Mouse (Mus musculus): ENCODE results near the gene Creg1. TPM values are rescaled to one million over a fixed set of nuclear protein-coding genes. Genes with fewer than 3 reads are reported as not detected.
"Not testable (repeated sequence)": the region's sequence is repeated elsewhere in the genome, so short reads cannot be mapped to it uniquely, and the experiment has no call there.

The Creg1 gene
- polyA plus RNA-seq, 1 experiment from 2014 or later, result 90.6 TPM

- Histone ChIP-seq H3K27ac (ENCODE audit: low read length) (no peak overlapping the region), H3K4me1 (ENCODE audit: control insufficient read depth, insufficient read depth, low read length) (no peaks in the 10 kb centered on the region; the same call in 1 of the 2 replicates), H3K4me2 (ENCODE audit: low read depth, low read length) (no peak overlapping the region), H3K9me3 (replicated peaks; ENCODE audit: control insufficient read depth, low read length) (no peaks in the 10 kb centered on the region), H3K36me3 (ENCODE audit: control insufficient read depth, insufficient read depth, low read length) (no peaks in the 10 kb centered on the region), H3K9ac (ENCODE audit: low read length) (no peak overlapping the region), H3K4me3 (replicated peaks; ENCODE audit: low read length) (no peak overlapping the region), H3K27me3 (ENCODE audit: control insufficient read depth, insufficient read depth, low read length) (no peaks in the 10 kb centered on the region)
- no peak for ATAC-seq (ENCODE audit: insufficient read depth, low FRiP score)
- WGBS, result 82% methylated on average over 8 of the region's 8 CpGs
These were observed 21.6 kb upstream of the Creg1 start for GRCm38 (mm10) chr1:165741989-165742388.

GRCm38 (mm10) chr1:165748053-165748452, 15.5 kb upstream of the Creg1 start:
- Histone ChIP-seq H3K4me3 (replicated peaks; ENCODE audit: low read length) (no peak overlapping the region), H3K9me3 (replicated peaks; ENCODE audit: control insufficient read depth, low read length) (no peaks in the 10 kb centered on the region), H3K4me2 (ENCODE audit: low read depth, low read length) (no peak overlapping the region), H3K36me3 (ENCODE audit: control insufficient read depth, insufficient read depth, low read length) (no peaks in the 10 kb centered on the region), H3K27ac (ENCODE audit: low read length) (no peak overlapping the region; the same call in 1 of the 2 replicates), H3K27me3 (ENCODE audit: control insufficient read depth, insufficient read depth, low read length) (no peaks in the 10 kb centered on the region), H3K4me1 (ENCODE audit: control insufficient read depth, insufficient read depth, low read length) (peaks cover 7% of the 10 kb centered on the region), H3K9ac (ENCODE audit: low read length) (no peak overlapping the region)
- peak; percentile 91; the same call in 1 of the 2 replicates for ATAC-seq (ENCODE audit: insufficient read depth, low FRiP score)
- WGBS, result 17% methylated on average over 11 of the region's 11 CpGs

GRCm38 (mm10) chr1:165751142-165751541, 12.4 kb upstream of the Creg1 start:
- Histone ChIP-seq H3K4me2 (ENCODE audit: low read depth, low read length) (no peak overlapping the region), H3K27ac (ENCODE audit: low read length) (no peak overlapping the region), H3K9me3 (replicated peaks; ENCODE audit: control insufficient read depth, low read length) (no peaks in the 10 kb centered on the region), H3K9ac (ENCODE audit: low read length) (no peak overlapping the region), H3K36me3 (ENCODE audit: control insufficient read depth, insufficient read depth, low read length) (no peaks in the 10 kb centered on the region), H3K4me3 (replicated peaks; ENCODE audit: low read length) (no peak overlapping the region), H3K4me1 (ENCODE audit: control insufficient read depth, insufficient read depth, low read length) (peaks cover 9% of the 10 kb centered on the region), H3K27me3 (ENCODE audit: control insufficient read depth, insufficient read depth, low read length) (no peaks in the 10 kb centered on the region)
- no peak for ATAC-seq (ENCODE audit: insufficient read depth, low FRiP score)

GRCm38 (mm10) chr1:165751838-165752237, 11.7 kb upstream of the Creg1 start:
- WGBS, result 71% methylated on average over 5 of the region's 5 CpGs
- Histone ChIP-seq H3K4me3 (replicated peaks; ENCODE audit: low read length) (no peak overlapping the region), H3K27me3 (ENCODE audit: control insufficient read depth, insufficient read depth, low read length) (no peaks in the 10 kb centered on the region), H3K4me2 (ENCODE audit: low read depth, low read length) (no peak overlapping the region), H3K4me1 (ENCODE audit: control insufficient read depth, insufficient read depth, low read length) (peaks cover 9% of the 10 kb centered on the region), H3K27ac (ENCODE audit: low read length) (no peak overlapping the region), H3K36me3 (ENCODE audit: control insufficient read depth, insufficient read depth, low read length) (no peaks in the 10 kb centered on the region), H3K9me3 (replicated peaks; ENCODE audit: control insufficient read depth, low read length) (no peaks in the 10 kb centered on the region), H3K9ac (ENCODE audit: low read length) (no peak overlapping the region)
- no peak for ATAC-seq (ENCODE audit: insufficient read depth, low FRiP score)

- Histone ChIP-seq H3K9me3 (replicated peaks; ENCODE audit: control insufficient read depth, low read length) (no peaks in the 10 kb centered on the region), H3K4me2 (ENCODE audit: low read depth, low read length) (no peak overlapping the region), H3K9ac (ENCODE audit: low read length) (no peak overlapping the region), H3K27me3 (ENCODE audit: control insufficient read depth, insufficient read depth, low read length) (no peaks in the 10 kb centered on the region), H3K27ac (ENCODE audit: low read length) (no peak overlapping the region), H3K36me3 (ENCODE audit: control insufficient read depth, insufficient read depth, low read length) (no peaks in the 10 kb centered on the region), H3K4me3 (replicated peaks; ENCODE audit: low read length) (no peak overlapping the region), H3K4me1 (ENCODE audit: control insufficient read depth, insufficient read depth, low read length) (0 out of 2 replicates have a peak, but pooled peaks cover 3% of the 10 kb centered on the region)
- WGBS, result 88% methylated on average over 6 of the region's 6 CpGs
- no peak for ATAC-seq (ENCODE audit: insufficient read depth, low FRiP score)
These were observed 9.3 kb upstream of the Creg1 start for GRCm38 (mm10) chr1:165754205-165754604.

- no peak overlapping the region for H3K27ac ChIP-seq (ENCODE audit: low read length)
- no peaks in the 10 kb centered on the region for H3K36me3 ChIP-seq (ENCODE audit: control insufficient read depth, insufficient read depth, low read length)
- no peaks in the 10 kb centered on the region for H3K27me3 ChIP-seq (ENCODE audit: control insufficient read depth, insufficient read depth, low read length)
- H3K9ac ChIP-seq (ENCODE audit: low read length), result no peak overlapping the region
- WGBS, result 31% methylated on average over 4 of the region's 4 CpGs
- no peak overlapping the region for H3K4me2 ChIP-seq (ENCODE audit: low read depth, low read length)
- no peaks in the 10 kb centered on the region for H3K9me3 ChIP-seq (replicated peaks; ENCODE audit: control insufficient read depth, low read length)
- 0 out of 2 replicates have a peak, but pooled peaks cover 3% of the 10 kb centered on the region for H3K4me1 ChIP-seq (ENCODE audit: control insufficient read depth, insufficient read depth, low read length)
- ATAC-seq (ENCODE audit: insufficient read depth, low FRiP score), result no peak
- no peak overlapping the region for H3K4me3 ChIP-seq (replicated peaks; ENCODE audit: low read length)
These were observed 8.4 kb upstream of the Creg1 start for GRCm38 (mm10) chr1:165755194-165755593.

GRCm38 (mm10) chr1:165761522-165762305, 1.8 kb upstream of the Creg1 start:
- no peak overlapping the region for H3K27ac ChIP-seq (ENCODE audit: low read length)
- H3K4me1 ChIP-seq (ENCODE audit: control insufficient read depth, insufficient read depth, low read length), result peaks cover 10% of the 10 kb centered on the region; the same call in 1 of the 2 replicates
- no peaks in the 10 kb centered on the region for H3K27me3 ChIP-seq (ENCODE audit: control insufficient read depth, insufficient read depth, low read length)
- no peak overlapping the region for H3K9ac ChIP-seq (ENCODE audit: low read length)
- 80% methylated on average over 3 of the region's 3 CpGs for WGBS
- H3K4me3 ChIP-seq (replicated peaks; ENCODE audit: low read length), result no peak overlapping the region
- ATAC-seq (ENCODE audit: insufficient read depth, low FRiP score), result no peak
- H3K9me3 ChIP-seq (replicated peaks; ENCODE audit: control insufficient read depth, low read length), result no peaks in the 10 kb centered on the region
- no peaks in the 10 kb centered on the region for H3K36me3 ChIP-seq (ENCODE audit: control insufficient read depth, insufficient read depth, low read length)
- no peak overlapping the region for H3K4me2 ChIP-seq (ENCODE audit: low read depth, low read length)

GRCm38 (mm10) chr1:165762498-165762897, 1.0 kb upstream of the Creg1 start:
- not testable (repeated sequence) for H3K9me3 ChIP-seq (replicated peaks; ENCODE audit: control insufficient read depth, low read length); ATAC-seq (ENCODE audit: insufficient read depth, low FRiP score); H3K27ac ChIP-seq (ENCODE audit: low read length); H3K9ac ChIP-seq (ENCODE audit: low read length); H3K27me3 ChIP-seq (ENCODE audit: control insufficient read depth, insufficient read depth, low read length); H3K4me3 ChIP-seq (replicated peaks; ENCODE audit: low read length); H3K36me3 ChIP-seq (ENCODE audit: control insufficient read depth, insufficient read depth, low read length)
- Histone ChIP-seq H3K4me2 (ENCODE audit: low read depth, low read length) (peak overlapping the region; percentile 79; the same call in 1 of the 2 replicates), H3K4me1 (ENCODE audit: control insufficient read depth, insufficient read depth, low read length) (peaks cover 10% of the 10 kb centered on the region; the same call in 1 of the 2 replicates)
- WGBS, result 64% methylated on average over 2 of the region's 2 CpGs

GRCm38 (mm10) chr1:165762914-165763634, 472 bp upstream of the Creg1 start:
- Histone ChIP-seq H3K36me3 (ENCODE audit: control insufficient read depth, insufficient read depth, low read length) (no peaks in the 10 kb centered on the region), H3K4me3 (replicated peaks; ENCODE audit: low read length) (peak overlapping the region; percentile 87), H3K4me2 (ENCODE audit: low read depth, low read length) (peak overlapping the region; percentile 79), H3K27ac (ENCODE audit: low read length) (peak overlapping the region; percentile 50; the same call in 1 of the 2 replicates), H3K9ac (ENCODE audit: low read length) (peak overlapping the region; percentile 49), H3K4me1 (ENCODE audit: control insufficient read depth, insufficient read depth, low read length) (peaks cover 10% of the 10 kb centered on the region; the same call in 1 of the 2 replicates), H3K9me3 (replicated peaks; ENCODE audit: control insufficient read depth, low read length) (no peaks in the 10 kb centered on the region), H3K27me3 (ENCODE audit: control insufficient read depth, insufficient read depth, low read length) (no peaks in the 10 kb centered on the region)
- ATAC-seq (ENCODE audit: insufficient read depth, low FRiP score), result peak; percentile 27; the same call in 1 of the 2 replicates
- WGBS, result 19% methylated on average over 14 of the region's 14 CpGs

Measured in stomach, embryonic 16.5 days (tissue).